27 mouse cellular contexts compared by ENCODE assay signal in genomic region chr4:142539200-142539750, GRCm38 (mm10).
A peak's percentile ranks its signal among the peaks of the same experiment; 100 is the strongest.
DNase-seq lines count a peak whose midpoint lies in the region; ATAC-seq lines count a peak whose summit lies in the region.
"Had no signal": no experiment of that assay in that cellular context is flagged by ENCODE, and none has a peak within 500 bp of the region (broad histone marks: within the 10 kb centered on the region; RNA-seq: fewer than 3 reads in every experiment).

No protein-coding gene starts in this region.

- H3K27me3 ChIP-seq in hindbrain, embryonic 11.5 days (ENCODE audit: control insufficient read depth, insufficient read depth, low read length), result no peaks in the 10 kb centered on the region
- no peaks in the 10 kb centered on the region for H3K27me3 ChIP-seq in hindbrain, embryonic 12.5 days
- no peaks in the 10 kb centered on the region for H3K27me3 ChIP-seq in midbrain, embryonic 11.5 days (ENCODE audit: control insufficient read depth, insufficient read depth, low read length)
- H3K27me3 ChIP-seq in midbrain, embryonic 13.5 days, result no peaks in the 10 kb centered on the region
- H3K27me3 ChIP-seq in midbrain, embryonic 14.5 days (ENCODE audit: control insufficient read depth, insufficient read depth, low read length), result no peaks in the 10 kb centered on the region
- H3K27me3 ChIP-seq: embryonic facial prominence, embryonic 12.5 days; forebrain, embryonic 12.5 days; hindbrain, embryonic 15.5 days; liver, embryonic 15.5 days; neural tube, embryonic 12.5 days had no signal

- H3K4me2 ChIP-seq in hindbrain, embryonic 11.5 days (replicated peaks; ENCODE audit: low read depth, low read length), result no peak overlapping the region
- no peak overlapping the region for H3K4me2 ChIP-seq in hindbrain, embryonic 12.5 days (replicated peaks)
- H3K4me2 ChIP-seq in midbrain, embryonic 11.5 days, result no peak overlapping the region; the same call in 1 of the 2 replicates
- no peak overlapping the region for H3K4me2 ChIP-seq in midbrain, embryonic 13.5 days (replicated peaks)
- no peak overlapping the region for H3K4me2 ChIP-seq in midbrain, embryonic 14.5 days (ENCODE audit: low read length)
- H3K4me2 ChIP-seq: embryonic facial prominence, embryonic 12.5 days; forebrain, embryonic 12.5 days; heart, embryonic 11.5 days; hindbrain, embryonic 15.5 days; liver, embryonic 15.5 days; neural tube, embryonic 12.5 days had no signal

- no peaks in the 10 kb centered on the region for H3K9me3 ChIP-seq in hindbrain, embryonic 11.5 days (ENCODE audit: control insufficient read depth, low read length)
- no peaks in the 10 kb centered on the region for H3K9me3 ChIP-seq in hindbrain, embryonic 12.5 days (replicated peaks)
- H3K9me3 ChIP-seq in midbrain, embryonic 11.5 days (ENCODE audit: control insufficient read depth, low read length), result no peaks in the 10 kb centered on the region
- H3K9me3 ChIP-seq in midbrain, embryonic 13.5 days, result no peaks in the 10 kb centered on the region
- H3K9me3 ChIP-seq in midbrain, embryonic 14.5 days (ENCODE audit: control insufficient read depth, low read length), result no peaks in the 10 kb centered on the region
- H3K9me3 ChIP-seq: embryonic facial prominence, embryonic 12.5 days; forebrain, embryonic 12.5 days; hindbrain, embryonic 15.5 days; limb, embryonic 10.5 days; liver, embryonic 15.5 days; neural tube, embryonic 12.5 days had no signal

- no peaks in the 10 kb centered on the region for H3K36me3 ChIP-seq in hindbrain, embryonic 11.5 days (ENCODE audit: control insufficient read depth, insufficient read depth, low read length)
- no peaks in the 10 kb centered on the region for H3K36me3 ChIP-seq in hindbrain, embryonic 12.5 days
- no peaks in the 10 kb centered on the region for H3K36me3 ChIP-seq in midbrain, embryonic 11.5 days (ENCODE audit: control insufficient read depth, insufficient read depth, low read length)
- no peaks in the 10 kb centered on the region for H3K36me3 ChIP-seq in midbrain, embryonic 13.5 days
- H3K36me3 ChIP-seq in midbrain, embryonic 14.5 days (ENCODE audit: control insufficient read depth, insufficient read depth, low read length), result no peaks in the 10 kb centered on the region
- H3K36me3 ChIP-seq: embryonic facial prominence, embryonic 12.5 days; forebrain, embryonic 12.5 days; hindbrain, embryonic 15.5 days; limb, embryonic 10.5 days; liver, embryonic 15.5 days; neural tube, embryonic 12.5 days had no signal

- H3K27ac ChIP-seq in hindbrain, embryonic 11.5 days (ENCODE audit: low read depth, low read length), result no peak overlapping the region
- H3K27ac ChIP-seq in hindbrain, embryonic 12.5 days, result no peak overlapping the region
- H3K27ac ChIP-seq in midbrain, embryonic 11.5 days (ENCODE audit: low read depth, low read length), result no peak overlapping the region
- no peak overlapping the region for H3K27ac ChIP-seq in midbrain, embryonic 13.5 days
- H3K27ac ChIP-seq in midbrain, embryonic 14.5 days (replicated peaks; ENCODE audit: low read depth, low read length), result no peak overlapping the region
- H3K27ac ChIP-seq: embryonic facial prominence, embryonic 12.5 days; forebrain, embryonic 12.5 days; hindbrain, embryonic 15.5 days; limb, embryonic 10.5 days; liver, embryonic 15.5 days; neural tube, embryonic 12.5 days had no signal

- no peak overlapping the region for H3K4me3 ChIP-seq in hindbrain, embryonic 11.5 days (ENCODE audit: low read depth, low read length)
- H3K4me3 ChIP-seq in hindbrain, embryonic 12.5 days, result no peak overlapping the region
- H3K4me3 ChIP-seq in midbrain, embryonic 11.5 days (ENCODE audit: low read depth, low read length), result no peak overlapping the region
- H3K4me3 ChIP-seq in midbrain, embryonic 13.5 days (replicated peaks), result no peak overlapping the region
- H3K4me3 ChIP-seq in midbrain, embryonic 14.5 days (replicated peaks; ENCODE audit: low read depth, low read length), result no peak overlapping the region
- H3K4me3 ChIP-seq: embryonic facial prominence, embryonic 12.5 days; forebrain, embryonic 12.5 days; hindbrain, embryonic 15.5 days; limb, embryonic 10.5 days; liver, embryonic 15.5 days; neural tube, embryonic 12.5 days had no signal

- 39% methylated on average over 12 of the region's 12 CpGs for WGBS in hindbrain, embryonic 11.5 days
- WGBS in hindbrain, embryonic 12.5 days, result 40% methylated on average over 12 of the region's 12 CpGs
- WGBS in midbrain, embryonic 11.5 days, result 38% methylated on average over 12 of the region's 12 CpGs
- WGBS in midbrain, embryonic 13.5 days, result 27% methylated on average over 12 of the region's 12 CpGs
- WGBS in midbrain, embryonic 14.5 days, result 26% methylated on average over 12 of the region's 12 CpGs

- peak; percentile 20 to 33 for DNase-seq in cerebellum, postnatal 25 days
- no peak for DNase-seq in cerebellum, adult 11-12 months
- DNase-seq in hindbrain, embryonic 11.5 days (ENCODE audit: low spot score), result peak; percentile 4
- DNase-seq in midbrain, embryonic 11.5 days (ENCODE audit: low spot score, missing footprints), result peak; percentile 84
- peak; percentile 28 for DNase-seq in midbrain, embryonic 14.5 days
- DNase-seq in left cerebral cortex, adult 11 months (ENCODE audit: low spot score), result no peak
- DNase-seq: adrenal gland, postnatal 36 days; cerebellum, adult 8-10 months; gastrocnemius, postnatal 14 days; heart, adult 11 months; kidney, adult 9 months; kidney, postnatal 36 days; liver; lung, postnatal 4 days; thymus, adult 18-20 months; thymus, postnatal 36 days had no signal

- H3K9ac ChIP-seq in hindbrain, embryonic 11.5 days (ENCODE audit: low read depth, low read length), result no peak overlapping the region
- H3K9ac ChIP-seq in hindbrain, embryonic 12.5 days, result no peak overlapping the region
- no peak overlapping the region for H3K9ac ChIP-seq in midbrain, embryonic 11.5 days (ENCODE audit: low read length)
- no peak overlapping the region for H3K9ac ChIP-seq in midbrain, embryonic 13.5 days (replicated peaks)
- no peak overlapping the region for H3K9ac ChIP-seq in midbrain, embryonic 14.5 days (replicated peaks; ENCODE audit: low read length)
- H3K9ac ChIP-seq: embryonic facial prominence, embryonic 12.5 days; forebrain, embryonic 12.5 days; hindbrain, embryonic 15.5 days; liver, embryonic 15.5 days; neural tube, embryonic 12.5 days had no signal

- H3K4me1 ChIP-seq in hindbrain, embryonic 11.5 days (replicated peaks; ENCODE audit: control insufficient read depth, insufficient read depth, low read length), result no peaks in the 10 kb centered on the region
- H3K4me1 ChIP-seq in hindbrain, embryonic 12.5 days, result no peaks in the 10 kb centered on the region
- H3K4me1 ChIP-seq in midbrain, embryonic 11.5 days (ENCODE audit: control insufficient read depth, insufficient read depth, low read length), result peaks cover 2% of the 10 kb centered on the region; the same call in 1 of the 2 replicates
- no peaks in the 10 kb centered on the region for H3K4me1 ChIP-seq in midbrain, embryonic 13.5 days (replicated peaks)
- H3K4me1 ChIP-seq in midbrain, embryonic 14.5 days (ENCODE audit: control insufficient read depth, insufficient read depth, low read length), result no peaks in the 10 kb centered on the region
- H3K4me1 ChIP-seq: embryonic facial prominence, embryonic 12.5 days; forebrain, embryonic 12.5 days; hindbrain, embryonic 15.5 days; liver, embryonic 15.5 days; neural tube, embryonic 12.5 days had no signal

- ATAC-seq in hindbrain, embryonic 11.5 days (ENCODE audit: low FRiP score), result no peak
- no peak for ATAC-seq in hindbrain, embryonic 12.5 days (ENCODE audit: low FRiP score)
- ATAC-seq in midbrain, embryonic 11.5 days (ENCODE audit: low FRiP score), result peak; percentile 35; the same call in 1 of the 2 replicates
- ATAC-seq in midbrain, embryonic 13.5 days, result no peak
- ATAC-seq in midbrain, embryonic 14.5 days (ENCODE audit: low FRiP score, low TSS enrichment), result no peak
- ATAC-seq: CD4-positive, CD25-positive, alpha-beta regulatory T cell, adult 4 months; intestine, embryonic 16.5 days had no signal

Comparison
In these comparisons a context has a peak if more than half of its experiments do, and no peak if none do; other contexts are left out.
1. DNase-seq: peak in cerebellum, postnatal 25 days (2 of 2), hindbrain, embryonic 11.5 days (single experiment), midbrain, embryonic 11.5 days (single experiment) and midbrain, embryonic 14.5 days (single experiment); none in cerebellum, adult 11-12 months (single experiment) and left cerebral cortex, adult 11 months (single experiment).